Mouse (Mus musculus) brain, embryonic 14.5 days (tissue): ENCODE measurements around the gene Zscan22.

Source experiments
- CTCF ChIP-seq: fragments of 200-500 bp; IDR thresholded peaks from 2 replicates; pipeline ENCODE4 v1.5.1; 2012; ENCODE audit warnings: inconsistent platforms, mild to moderate bottlenecking, moderate library complexity, borderline replicate concordance; ENCODE audit not compliant: insufficient read depth, insufficient read length; ENCODE audit errors: extremely low read depth
- POLR2A ChIP-seq: fragments of 200-500 bp; IDR thresholded peaks from 2 replicates; pipeline ENCODE4 v1.6.1; 2012; ENCODE audit warnings: mild to moderate bottlenecking, inconsistent platforms, borderline replicate concordance; ENCODE audit not compliant: poor library complexity, insufficient read depth, insufficient read length, severe bottlenecking; ENCODE audit errors: extremely low read depth

DNA sequence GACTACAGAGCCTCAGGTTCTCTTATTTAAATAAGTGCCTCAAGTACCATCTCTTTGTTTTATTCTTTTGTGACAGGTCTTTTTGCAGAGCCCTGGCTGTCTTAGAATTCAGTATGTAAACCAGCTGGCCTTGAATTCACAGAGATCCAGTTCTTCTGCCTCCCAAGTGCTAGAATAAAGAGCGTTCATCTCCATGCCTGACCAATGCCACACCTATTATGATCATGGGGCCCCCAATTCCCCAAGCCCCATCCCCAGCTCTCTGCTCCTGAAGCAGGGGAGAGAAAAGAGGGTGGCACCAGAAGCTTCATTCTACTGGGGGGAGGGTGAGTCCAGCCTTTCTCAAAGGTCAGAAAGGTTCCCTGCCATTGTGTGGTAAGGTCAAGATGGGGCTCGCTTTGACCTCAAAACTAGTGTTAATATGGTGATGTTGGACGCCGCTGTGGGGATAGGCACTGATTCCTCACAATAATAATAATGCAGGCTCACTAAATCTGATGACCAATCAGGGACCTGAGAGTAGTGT lies 36.1 kb downstream of the Zscan22 start:
- no peak for TF ChIP-seq CTCF
- no peak for TF ChIP-seq POLR2A
